Mouse (Mus musculus): Measurements from ENCODE around the gene 2510009E07Rik. TPM values are rescaled to one million over a fixed set of nuclear protein-coding genes. Genes with fewer than 3 reads are reported as not detected.

Gene 2510009E07Rik
- polyA plus RNA-seq, 1 experiment: 0.80 TPM

DNA sequence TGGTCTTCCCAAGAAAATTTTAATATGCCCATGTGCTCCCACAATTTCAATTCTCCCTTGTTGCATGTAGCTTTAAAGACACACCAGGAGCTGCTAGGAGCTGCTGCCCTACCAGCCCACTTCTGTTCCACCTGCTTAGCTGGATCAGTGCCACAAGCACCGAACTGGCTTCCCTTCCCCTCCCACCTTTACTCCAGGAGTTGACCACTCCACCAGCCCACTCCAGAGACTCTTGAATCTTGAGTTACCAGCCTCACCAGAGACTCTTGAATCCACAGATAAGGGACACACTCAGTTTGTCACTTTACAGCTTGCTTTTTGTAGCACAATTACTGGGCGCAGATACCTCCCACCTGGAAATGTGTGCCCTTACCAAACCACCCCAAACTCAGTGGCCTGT, 73.8 kb downstream of the 2510009E07Rik start:
- H3K4me3 ChIP-seq (ENCODE audit: control insufficient read depth, low read depth, low read length): no peak overlapping the region
- no peak for TF ChIP-seq POLR2A (IDR thresholded peaks at IDR 0.05; ENCODE audit: control insufficient read depth, low read depth, low read length)
- no peak for TF ChIP-seq CTCF (IDR thresholded peaks at IDR 0.05; ENCODE audit: control insufficient read depth, insufficient read depth, insufficient replicate concordance, low read depth, low read length)

DNA sequence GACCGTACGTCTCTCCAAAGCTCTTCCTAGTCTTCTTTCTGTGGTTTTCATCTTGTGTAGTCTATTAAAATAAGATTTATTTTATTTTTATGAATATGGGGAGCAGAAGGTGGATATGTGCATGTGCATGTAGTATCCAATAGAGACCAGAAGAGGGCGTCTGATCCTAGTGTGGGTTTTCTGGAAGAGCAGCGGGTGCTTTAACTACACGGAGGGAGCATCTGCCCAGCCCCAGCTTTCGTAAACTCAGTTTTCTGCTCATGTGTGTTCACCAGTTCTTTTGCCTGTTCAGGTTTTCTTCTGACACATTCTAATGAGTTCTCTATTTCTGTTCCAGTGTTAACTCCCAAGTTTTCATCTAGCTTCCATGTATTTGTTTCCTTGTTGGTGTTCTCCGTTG, 78.7 kb downstream of the 2510009E07Rik start:
- Histone ChIP-seq H3K4me1 (ENCODE audit: control insufficient read depth, insufficient read depth, low read length) (peaks cover 4% of the 10 kb centered on the region), H3K27me3 (ENCODE audit: control insufficient read depth, insufficient read depth, low read length) (no peaks in the 10 kb centered on the region), H3K36me3 (ENCODE audit: control insufficient read depth, insufficient read depth, low read length) (no peaks in the 10 kb centered on the region), H3K4me3 (ENCODE audit: control insufficient read depth, low read depth, low read length) (no peak overlapping the region), H3K27ac (ENCODE audit: control insufficient read depth, insufficient read depth, low read depth, low read length) (no peak overlapping the region)
- TF ChIP-seq POLR2A (IDR thresholded peaks at IDR 0.05; ENCODE audit: control insufficient read depth, low read depth, low read length) (no peak), CTCF (IDR thresholded peaks at IDR 0.05; ENCODE audit: control insufficient read depth, insufficient read depth, insufficient replicate concordance, low read depth, low read length) (no peak)

More for the DNA sequence above, 73.8 kb downstream of the 2510009E07Rik start:
- H3K4me1 ChIP-seq (ENCODE audit: control insufficient read depth, insufficient read depth, low read length): no peaks in the 10 kb centered on the region
- no peak overlapping the region for H3K27ac ChIP-seq (ENCODE audit: control insufficient read depth, insufficient read depth, low read depth, low read length)
- no peaks in the 10 kb centered on the region for H3K36me3 ChIP-seq (ENCODE audit: control insufficient read depth, insufficient read depth, low read length)
- no peaks in the 10 kb centered on the region for H3K27me3 ChIP-seq (ENCODE audit: control insufficient read depth, insufficient read depth, low read length)

DNA sequence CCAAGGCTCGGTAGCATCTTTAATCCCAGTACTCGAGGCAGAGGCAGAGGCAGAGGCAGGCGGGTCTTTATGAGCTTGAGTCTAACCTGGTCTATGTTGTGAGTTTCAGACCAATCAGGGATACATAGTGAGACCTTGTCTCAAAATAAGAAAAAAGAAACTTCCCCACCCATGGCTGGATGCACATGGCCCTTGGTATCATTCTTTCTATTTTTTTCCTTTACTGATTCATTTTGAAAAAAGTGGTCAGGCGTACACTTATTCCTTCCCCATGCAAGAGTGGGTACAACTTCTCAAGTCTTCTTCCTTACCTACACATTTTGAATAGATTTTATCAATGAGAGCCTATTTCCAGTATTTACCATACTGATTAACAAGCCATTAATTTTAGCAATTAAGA, 84.0 kb downstream of the 2510009E07Rik start:
- H3K27me3 ChIP-seq (ENCODE audit: control insufficient read depth, insufficient read depth, low read length): no peaks in the 10 kb centered on the region
- no peaks in the 10 kb centered on the region for H3K36me3 ChIP-seq (ENCODE audit: control insufficient read depth, insufficient read depth, low read length)
- no peak overlapping the region for H3K27ac ChIP-seq (ENCODE audit: control insufficient read depth, insufficient read depth, low read depth, low read length)
- TF ChIP-seq POLR2A (IDR thresholded peaks at IDR 0.05; ENCODE audit: control insufficient read depth, low read depth, low read length) (no peak), CTCF (IDR thresholded peaks at IDR 0.05; ENCODE audit: control insufficient read depth, insufficient read depth, insufficient replicate concordance, low read depth, low read length) (no peak)
- H3K4me1 ChIP-seq (ENCODE audit: control insufficient read depth, insufficient read depth, low read length): peaks cover 4% of the 10 kb centered on the region
- H3K4me3 ChIP-seq (ENCODE audit: control insufficient read depth, low read depth, low read length): no peak overlapping the region

DNA sequence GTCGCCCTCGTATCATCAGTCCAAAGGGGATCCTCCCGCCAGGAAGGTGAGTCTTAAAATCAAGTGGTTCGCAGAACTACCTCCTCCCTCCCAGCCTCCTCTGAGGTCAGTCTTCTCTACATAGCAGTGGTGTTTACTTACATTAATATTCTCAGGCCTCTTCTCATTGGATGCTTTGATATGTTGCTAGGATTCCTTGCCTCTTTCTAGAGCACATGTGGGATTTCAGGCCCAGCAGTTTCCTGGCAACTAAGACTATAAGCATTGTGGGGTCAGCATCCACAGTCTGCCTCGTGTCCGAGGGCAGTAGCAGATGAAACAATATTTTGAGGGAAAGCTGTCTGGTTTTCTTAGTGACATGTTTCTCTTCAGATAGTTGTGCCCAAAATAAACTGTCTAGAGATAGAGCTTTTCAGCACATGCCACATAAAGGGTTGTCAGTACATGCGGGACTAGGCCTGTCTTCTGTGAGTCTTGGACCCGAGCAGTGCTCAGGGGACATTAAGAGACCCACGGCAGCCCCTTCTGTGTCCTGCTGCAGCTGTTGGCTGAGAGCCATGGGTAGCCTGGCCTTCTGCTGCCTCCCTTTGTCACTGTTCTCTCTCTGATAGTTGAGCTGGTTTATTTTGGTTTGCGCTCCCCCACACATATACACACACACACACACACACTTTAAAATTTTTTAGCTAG, 86.1 kb downstream of the 2510009E07Rik start:
- Histone ChIP-seq H3K4me1 (ENCODE audit: control insufficient read depth, insufficient read depth, low read length) (peaks cover 4% of the 10 kb centered on the region), H3K27me3 (ENCODE audit: control insufficient read depth, insufficient read depth, low read length) (no peaks in the 10 kb centered on the region), H3K36me3 (ENCODE audit: control insufficient read depth, insufficient read depth, low read length) (no peaks in the 10 kb centered on the region), H3K27ac (ENCODE audit: control insufficient read depth, insufficient read depth, low read depth, low read length) (no peak overlapping the region), H3K4me3 (ENCODE audit: control insufficient read depth, low read depth, low read length) (no peak overlapping the region)
- TF ChIP-seq POLR2A (IDR thresholded peaks at IDR 0.05; ENCODE audit: control insufficient read depth, low read depth, low read length) (no peak), CTCF (IDR thresholded peaks at IDR 0.05; ENCODE audit: control insufficient read depth, insufficient read depth, insufficient replicate concordance, low read depth, low read length) (no peak)

DNA sequence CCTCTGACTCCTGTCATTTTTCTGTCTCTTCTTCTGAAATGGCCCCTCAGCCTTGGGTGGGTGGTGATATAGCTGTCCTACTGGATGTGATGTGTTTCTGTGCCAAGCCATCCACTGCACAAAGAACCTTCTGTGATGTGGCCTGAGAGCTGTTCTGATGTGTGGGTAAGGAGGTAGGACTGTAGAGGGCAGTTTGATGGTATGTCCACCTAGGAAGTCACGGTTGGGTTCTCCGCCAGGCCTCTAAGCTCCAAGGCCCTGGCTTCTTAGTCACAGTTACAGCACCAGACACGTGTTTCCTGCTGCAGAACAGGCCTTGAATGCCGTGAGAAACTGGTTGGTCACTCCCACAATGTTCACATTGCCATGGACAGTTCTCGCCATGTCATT, 86.8 kb downstream of the 2510009E07Rik start:
- Histone ChIP-seq H3K36me3 (ENCODE audit: control insufficient read depth, insufficient read depth, low read length) (no peaks in the 10 kb centered on the region), H3K4me3 (ENCODE audit: control insufficient read depth, low read depth, low read length) (no peak overlapping the region), H3K27me3 (ENCODE audit: control insufficient read depth, insufficient read depth, low read length) (no peaks in the 10 kb centered on the region), H3K4me1 (ENCODE audit: control insufficient read depth, insufficient read depth, low read length) (0 out of 2 replicates have a peak, but pooled peaks cover 2% of the 10 kb centered on the region), H3K27ac (ENCODE audit: control insufficient read depth, insufficient read depth, low read depth, low read length) (no peak overlapping the region)
- no peak for TF ChIP-seq CTCF (IDR thresholded peaks at IDR 0.05; ENCODE audit: control insufficient read depth, insufficient read depth, insufficient replicate concordance, low read depth, low read length)
- TF ChIP-seq POLR2A (IDR thresholded peaks at IDR 0.05; ENCODE audit: control insufficient read depth, low read depth, low read length): no peak

DNA sequence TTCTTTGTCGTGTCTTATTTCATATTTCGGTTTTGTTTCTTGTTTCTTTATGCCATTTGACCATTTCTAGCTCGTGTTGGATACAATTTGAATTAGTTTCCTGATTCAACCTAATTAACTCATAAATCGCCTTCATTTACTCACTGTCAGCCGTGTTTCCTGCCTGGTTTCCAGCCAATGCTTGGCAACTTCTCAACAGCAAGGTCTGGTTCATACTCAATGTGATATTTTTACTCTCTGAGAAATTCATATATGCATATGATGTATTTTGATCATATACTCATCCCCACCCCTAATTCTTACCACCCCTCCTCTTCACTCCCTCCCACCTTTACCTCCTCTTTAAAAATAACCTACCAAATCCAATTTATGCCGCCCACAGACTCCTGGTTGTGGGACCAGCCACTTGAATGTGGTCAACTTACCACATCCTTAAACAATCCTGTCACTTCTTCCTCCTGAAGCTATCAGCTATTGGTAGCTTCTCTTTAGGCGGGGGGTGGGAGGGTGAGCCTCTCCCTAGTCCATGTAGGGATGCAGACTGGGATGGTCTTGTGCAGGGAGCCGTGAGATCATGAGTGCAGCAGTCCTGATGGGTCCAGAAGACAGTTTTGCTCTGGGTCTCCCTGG, 87.3 kb downstream of the 2510009E07Rik start:
- no peak for TF ChIP-seq POLR2A (IDR thresholded peaks at IDR 0.05; ENCODE audit: control insufficient read depth, low read depth, low read length)
- TF ChIP-seq CTCF (IDR thresholded peaks at IDR 0.05; ENCODE audit: control insufficient read depth, insufficient read depth, insufficient replicate concordance, low read depth, low read length): no peak
- H3K27ac ChIP-seq (ENCODE audit: control insufficient read depth, insufficient read depth, low read depth, low read length): no peak overlapping the region
- H3K4me1 ChIP-seq (ENCODE audit: control insufficient read depth, insufficient read depth, low read length): no peaks in the 10 kb centered on the region
- H3K36me3 ChIP-seq (ENCODE audit: control insufficient read depth, insufficient read depth, low read length): no peaks in the 10 kb centered on the region
- H3K4me3 ChIP-seq (ENCODE audit: control insufficient read depth, low read depth, low read length): no peak overlapping the region
- no peaks in the 10 kb centered on the region for H3K27me3 ChIP-seq (ENCODE audit: control insufficient read depth, insufficient read depth, low read length)

DNA sequence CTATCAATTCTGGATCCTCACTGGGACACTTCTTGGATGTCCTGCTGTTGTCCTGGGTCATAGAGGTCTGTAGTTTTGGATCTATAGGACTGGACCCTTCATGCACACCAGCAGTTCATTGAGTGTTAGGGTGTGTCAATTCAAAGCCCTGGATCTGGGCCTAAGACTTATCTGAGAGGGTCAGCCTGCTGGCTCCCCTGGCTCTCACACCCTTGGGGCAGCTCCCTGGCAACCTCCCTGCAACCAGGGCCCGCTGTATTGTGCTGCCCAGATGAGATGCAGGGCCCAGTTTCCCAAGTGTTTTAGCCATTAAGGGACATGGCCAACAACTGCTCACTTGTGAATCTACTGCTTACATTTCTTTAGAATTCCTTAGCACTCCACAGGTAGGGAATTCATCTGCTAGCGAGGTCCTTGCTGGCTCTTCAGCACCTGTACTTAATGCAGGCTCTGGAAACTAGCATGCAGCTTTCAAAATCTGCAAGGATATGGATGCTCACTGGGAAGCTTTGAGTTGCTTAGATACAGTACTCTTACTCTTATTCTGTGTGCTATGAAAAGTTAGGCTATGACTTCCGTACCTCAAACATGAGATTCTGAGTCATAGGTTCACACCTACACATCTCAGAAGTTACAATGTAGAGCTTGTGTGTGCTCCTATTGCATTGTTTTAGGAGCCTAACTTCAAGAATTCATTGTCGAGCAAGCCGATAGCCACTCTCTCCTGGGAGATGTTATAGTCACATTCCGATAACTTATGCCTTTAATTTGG, 88.0 kb downstream of the 2510009E07Rik start:
- Histone ChIP-seq H3K27me3 (ENCODE audit: control insufficient read depth, insufficient read depth, low read length) (no peaks in the 10 kb centered on the region), H3K36me3 (ENCODE audit: control insufficient read depth, insufficient read depth, low read length) (no peaks in the 10 kb centered on the region), H3K27ac (ENCODE audit: control insufficient read depth, insufficient read depth, low read depth, low read length) (no peak overlapping the region), H3K4me1 (ENCODE audit: control insufficient read depth, insufficient read depth, low read length) (no peaks in the 10 kb centered on the region), H3K4me3 (ENCODE audit: control insufficient read depth, low read depth, low read length) (no peak overlapping the region)
- TF ChIP-seq POLR2A (IDR thresholded peaks at IDR 0.05; ENCODE audit: control insufficient read depth, low read depth, low read length) (no peak), CTCF (IDR thresholded peaks at IDR 0.05; ENCODE audit: control insufficient read depth, insufficient read depth, insufficient replicate concordance, low read depth, low read length) (no peak)

All from testis, adult 2 months (tissue).